Mouse (Mus musculus) erythroblast, embryonic 14.5 days (primary cell): ENCODE results near the gene Atp5j.

Experiments
- GATA1 ChIP-seq: IDR thresholded peaks from 2 replicates; pipeline ENCODE4 v1.6.1; 2012; ENCODE audit warnings: low read length, inconsistent platforms, mixed read lengths
- TAL1 ChIP-seq: IDR thresholded peaks from 3 replicates; pipeline ENCODE4 v1.6.1; 2012; ENCODE audit warnings: low read length, inconsistent platforms, mixed read lengths

- TF ChIP-seq GATA1 (no peak), TAL1 (no peak)
Observed at GRCm38 (mm10) chr16:84804866-84805265, 30.6 kb downstream of the Atp5j start.
